Mouse (Mus musculus) hindlimb bud, embryonic 11.5 days (tissue): ENCODE data around the gene Stk33.

Source experiments
- DNase-seq: peaks from one replicate; pipeline ENCODE4 v3.0.0-alpha.2; 2012; ENCODE audit warnings: low read depth, low spot score; ENCODE audit errors: extremely low spot score

Gene Stk33

GRCm38 (mm10) chr7:109358435-109359187 is 80.3 kb downstream of the Stk33 start:
- no peak for DNase-seq

- no peak for DNase-seq
These were observed 81.0 kb downstream of the Stk33 start for GRCm38 (mm10) chr7:109357877-109358276.

GRCm38 (mm10) chr7:109347241-109347640 is 91.6 kb downstream of the Stk33 start:
- DNase-seq = no peak

GRCm38 (mm10) chr7:109331722-109332121 is 107.2 kb downstream of the Stk33 start:
- DNase-seq = no peak

GRCm38 (mm10) chr7:109328772-109329171 is 110.1 kb downstream of the Stk33 start:
- DNase-seq = no peak

- no peak for DNase-seq
These were observed 112.1 kb downstream of the Stk33 start for GRCm38 (mm10) chr7:109326813-109327212.

GRCm38 (mm10) chr7:109325731-109326130 is 113.2 kb downstream of the Stk33 start:
- DNase-seq = no peak

- no peak for DNase-seq
These were observed 113.7 kb downstream of the Stk33 start for GRCm38 (mm10) chr7:109325169-109325568.

- DNase-seq = no peak
These were observed 129.4 kb downstream of the Stk33 start for GRCm38 (mm10) chr7:109309506-109309905.

- no peak for DNase-seq
These were observed 143.1 kb downstream of the Stk33 start for GRCm38 (mm10) chr7:109295807-109296206.

- DNase-seq = no peak
These were observed 143.5 kb downstream of the Stk33 start for GRCm38 (mm10) chr7:109295351-109295750.

GRCm38 (mm10) chr7:109290501-109290900 is 148.4 kb downstream of the Stk33 start:
- DNase-seq = no peak

GRCm38 (mm10) chr7:109289106-109289505 is 149.8 kb downstream of the Stk33 start:
- DNase-seq = no peak

GRCm38 (mm10) chr7:109282106-109282505 is 156.8 kb downstream of the Stk33 start:
- DNase-seq = no peak

GRCm38 (mm10) chr7:109276622-109277021 is 162.3 kb downstream of the Stk33 start:
- DNase-seq = no peak

- DNase-seq = no peak
These were observed 163.0 kb downstream of the Stk33 start for GRCm38 (mm10) chr7:109275901-109276300.

GRCm38 (mm10) chr7:109275151-109275550 is 163.7 kb downstream of the Stk33 start:
- no peak for DNase-seq

- DNase-seq = no peak
These were observed 164.6 kb downstream of the Stk33 start for GRCm38 (mm10) chr7:109274289-109274688.

GRCm38 (mm10) chr7:109269046-109269445 is 169.8 kb downstream of the Stk33 start:
- no peak for DNase-seq

GRCm38 (mm10) chr7:109267370-109267769 is 171.5 kb downstream of the Stk33 start:
- no peak for DNase-seq

- DNase-seq = no peak
These were observed 172.7 kb downstream of the Stk33 start for GRCm38 (mm10) chr7:109266181-109266580.

- DNase-seq = no peak
These were observed 173.3 kb downstream of the Stk33 start for GRCm38 (mm10) chr7:109265606-109266005.
